Mouse (Mus musculus): ENCODE measurements around the gene Lrrc9.
A peak's percentile ranks its signal among the peaks of the same experiment; 100 is the strongest.

Lrrc9 gene

GRCm38 (mm10) chr12:72441839-72442576, at the start of gene Lrrc9:
TSS of gene Lrrc9 (plus strand) at chr12:72441866.
- DNase-seq = peak; percentile 73

GRCm38 (mm10) chr12:72393046-72393805, 48.4 kb upstream of the Lrrc9 start:
- no peak for DNase-seq

GRCm38 (mm10) chr12:72405031-72405430, 36.6 kb upstream of the Lrrc9 start:
- DNase-seq = no peak

GRCm38 (mm10) chr12:72407146-72407545, 34.5 kb upstream of the Lrrc9 start:
- peak; percentile 48 for DNase-seq

GRCm38 (mm10) chr12:72407721-72408110, 34.0 kb upstream of the Lrrc9 start:
- peak; percentile 33 for DNase-seq

GRCm38 (mm10) chr12:72408111-72408891, 33.4 kb upstream of the Lrrc9 start:
- peak; percentile 63 for DNase-seq

- no peak for DNase-seq
Measured at GRCm38 (mm10) chr12:72408954-72409353, 32.7 kb upstream of the Lrrc9 start, which contains the start of gene Rtn1. TSS of gene Rtn1 (minus strand) at chr12:72409054.

GRCm38 (mm10) chr12:72417762-72418161, 23.9 kb upstream of the Lrrc9 start:
- no peak for DNase-seq

GRCm38 (mm10) chr12:72422681-72423080, 19.0 kb upstream of the Lrrc9 start:
- DNase-seq = no peak

- peak; percentile 86 for DNase-seq
Measured at GRCm38 (mm10) chr12:72427722-72428126, 13.9 kb upstream of the Lrrc9 start.

- DNase-seq = no peak
Measured at GRCm38 (mm10) chr12:72432209-72432608, 9.5 kb upstream of the Lrrc9 start.

- peak; percentile 12 for DNase-seq
Measured at GRCm38 (mm10) chr12:72433241-72433865, 8.3 kb upstream of the Lrrc9 start.

- no peak for DNase-seq
Measured at GRCm38 (mm10) chr12:72437676-72438341, 3.9 kb upstream of the Lrrc9 start.

- DNase-seq = no peak
Measured at GRCm38 (mm10) chr12:72438961-72439480, 2.6 kb upstream of the Lrrc9 start.

GRCm38 (mm10) chr12:72453941-72454340, 12.3 kb downstream of the Lrrc9 start:
- no peak for DNase-seq

GRCm38 (mm10) chr12:72461191-72461893, 19.7 kb downstream of the Lrrc9 start:
- peak; percentile 13 for DNase-seq

GRCm38 (mm10) chr12:72461894-72462530, 20.3 kb downstream of the Lrrc9 start:
- DNase-seq = no peak

- DNase-seq = no peak
Measured at GRCm38 (mm10) chr12:72465826-72466501, 24.3 kb downstream of the Lrrc9 start.

- DNase-seq = no peak
Measured at GRCm38 (mm10) chr12:72467269-72467668, 25.6 kb downstream of the Lrrc9 start.

GRCm38 (mm10) chr12:72467789-72468188, 26.1 kb downstream of the Lrrc9 start:
- no peak for DNase-seq

All from layer of hippocampus, adult 9-11 months (tissue).